Mouse (Mus musculus) bone marrow macrophage, adult 2 months (primary cell): Measurements from ENCODE around the gene Nmnat2. TPM values are rescaled to one million over a fixed set of nuclear protein-coding genes. Genes with fewer than 3 reads are reported as not detected.

Source experiments
- H3K27ac ChIP-seq: 2 replicates; pipeline ENCODE4 v1.5.1; 2012; ENCODE audit warnings: low read depth, low read length; ENCODE audit not compliant: insufficient read depth
- H3K4me1 ChIP-seq: 2 replicates; pipeline ENCODE4 v1.6.1; 2012; ENCODE audit warnings: low read length; ENCODE audit not compliant: control insufficient read depth, insufficient read depth
- H3K4me3 ChIP-seq: 2 replicates; pipeline ENCODE4 v1.5.1; 2012; ENCODE audit warnings: mild to moderate bottlenecking, low read length, moderate library complexity; ENCODE audit not compliant: insufficient read depth
- CTCF ChIP-seq: IDR thresholded peaks from 2 replicates; pipeline ENCODE4 v1.5.1; 2012; ENCODE audit warnings: low read depth, mild to moderate bottlenecking, low read length, moderate library complexity
- POLR2A ChIP-seq: IDR thresholded peaks from 2 replicates; pipeline ENCODE4 v1.6.1; 2012; ENCODE audit warnings: mild to moderate bottlenecking, low read depth, low read length, borderline replicate concordance
- polyA plus RNA-seq: library from polyadenylated mRNA; stranded (reverse); fragments of >200 nt; gene quantifications from 2 replicates; pipeline ENCODE4 v1.2.4, GENCODE M21; 2012; ENCODE audit not compliant: missing spikeins, insufficient read depth, insufficient read length

The Nmnat2 gene
- polyA plus RNA-seq, 1 experiment = not detected

- TF ChIP-seq CTCF = no peak
- no peak for TF ChIP-seq POLR2A
- Histone ChIP-seq H3K27ac (no peak overlapping the region), H3K4me3 (no peak overlapping the region), H3K4me1 (no peaks in the 10 kb centered on the region; the same call in 1 of the 2 replicates)
These were observed 197.8 kb downstream of the Nmnat2 start for GRCm38 (mm10) chr1:153152594-153152993.

- Histone ChIP-seq H3K4me1 (no peaks in the 10 kb centered on the region; the same call in 1 of the 2 replicates), H3K4me3 (no peak overlapping the region), H3K27ac (no peak overlapping the region)
- TF ChIP-seq CTCF = no peak
- no peak for TF ChIP-seq POLR2A
These were observed 198.9 kb downstream of the Nmnat2 start for GRCm38 (mm10) chr1:153153619-153154137.

DNA sequence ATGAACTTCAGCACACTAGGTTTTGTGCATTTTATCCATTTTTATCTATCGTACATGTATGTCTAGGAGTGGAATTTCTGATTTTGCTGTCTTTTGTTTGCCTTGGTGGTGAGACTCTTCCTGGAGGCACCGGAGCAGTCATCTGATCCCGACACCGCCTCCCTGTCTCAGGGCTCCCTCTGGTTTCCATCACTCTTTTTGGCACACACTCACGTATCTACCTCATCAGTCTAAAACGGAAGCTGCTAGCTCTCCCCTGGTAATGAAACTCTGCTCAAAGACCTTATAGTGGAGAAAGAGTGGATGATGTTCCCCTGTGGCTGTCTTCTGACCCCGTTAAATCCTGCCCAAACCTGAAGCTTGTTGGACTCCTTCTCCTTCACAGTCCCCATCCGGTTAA is 200.6 kb downstream of the Nmnat2 start:
- H3K4me3 ChIP-seq = no peak overlapping the region
- TF ChIP-seq CTCF = no peak
- no peak for TF ChIP-seq POLR2A
- no peaks in the 10 kb centered on the region; the same call in 1 of the 2 replicates for H3K4me1 ChIP-seq
- no peak overlapping the region for H3K27ac ChIP-seq

GRCm38 (mm10) chr1:153157021-153157623 is 202.3 kb downstream of the Nmnat2 start:
- Histone ChIP-seq H3K4me1 (no peaks in the 10 kb centered on the region; the same call in 1 of the 2 replicates), H3K4me3 (no peak overlapping the region), H3K27ac (no peak overlapping the region)
- no peak for TF ChIP-seq POLR2A
- no peak for TF ChIP-seq CTCF

- Histone ChIP-seq H3K4me3 (no peak overlapping the region), H3K27ac (no peak overlapping the region), H3K4me1 (no peaks in the 10 kb centered on the region; the same call in 1 of the 2 replicates)
- TF ChIP-seq CTCF = no peak
- TF ChIP-seq POLR2A = no peak
These were observed 204.3 kb downstream of the Nmnat2 start for GRCm38 (mm10) chr1:153159137-153159536.

- no peak overlapping the region for H3K4me3 ChIP-seq
- TF ChIP-seq CTCF (no peak), POLR2A (no peak)
These were observed 209.0 kb downstream of the Nmnat2 start for GRCm38 (mm10) chr1:153163831-153164230.

DNA sequence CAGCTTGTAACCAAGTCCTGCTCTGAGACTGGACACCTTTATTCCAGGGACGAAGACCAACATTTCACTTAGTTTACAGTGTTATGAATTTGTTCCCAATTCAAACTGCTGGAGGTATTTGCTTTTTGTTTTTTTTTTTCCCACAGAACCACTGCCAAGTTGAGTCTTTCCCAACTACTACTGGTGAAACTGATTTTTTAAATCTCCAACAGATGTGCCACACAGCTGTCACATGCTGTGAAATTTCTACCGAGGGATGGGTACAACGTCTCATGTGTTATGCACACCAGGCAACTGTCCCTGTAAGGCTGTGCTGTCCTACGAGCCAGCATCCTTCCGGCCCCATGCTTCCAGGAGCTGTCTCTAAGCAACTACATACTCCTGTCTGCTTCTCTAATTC is 213.5 kb downstream of the Nmnat2 start:
- H3K27ac ChIP-seq = no peak overlapping the region
- no peak for TF ChIP-seq POLR2A
- TF ChIP-seq CTCF = no peak
- H3K4me3 ChIP-seq = no peak overlapping the region
- peaks cover 2% of the 10 kb centered on the region; the same call in 1 of the 2 replicates for H3K4me1 ChIP-seq

More at GRCm38 (mm10) chr1:153163831-153164230, 209.0 kb downstream of the Nmnat2 start:
- Histone ChIP-seq H3K4me1 (no peaks in the 10 kb centered on the region), H3K27ac (no peak overlapping the region)

Other genes with a start within 250 kb of the Nmnat2 start
- gene Apobec4, start 204.4 kb upstream of the Nmnat2 start, polyA plus RNA-seq = not detected in 2 replicates
- gene Rgl1, start 188.6 kb upstream of the Nmnat2 start, polyA plus RNA-seq = 9.7 and 11.9 TPM in 2 replicates
- 562 and 626 TPM in 2 replicates for gene Arpc5, start 188.5 kb upstream of the Nmnat2 start, polyA plus RNA-seq
- 268 and 316 TPM in 2 replicates for gene Ncf2, start 154.8 kb upstream of the Nmnat2 start, polyA plus RNA-seq
- gene Smg7, start 52.3 kb upstream of the Nmnat2 start, polyA plus RNA-seq = 29.7 and 31.9 TPM in 2 replicates
- gene Lamc2, start 231.5 kb downstream of the Nmnat2 start, polyA plus RNA-seq = not detected in 2 replicates